Comparison of ENCODE assay signal across 17 mouse cellular contexts in the genomic region with DNA sequence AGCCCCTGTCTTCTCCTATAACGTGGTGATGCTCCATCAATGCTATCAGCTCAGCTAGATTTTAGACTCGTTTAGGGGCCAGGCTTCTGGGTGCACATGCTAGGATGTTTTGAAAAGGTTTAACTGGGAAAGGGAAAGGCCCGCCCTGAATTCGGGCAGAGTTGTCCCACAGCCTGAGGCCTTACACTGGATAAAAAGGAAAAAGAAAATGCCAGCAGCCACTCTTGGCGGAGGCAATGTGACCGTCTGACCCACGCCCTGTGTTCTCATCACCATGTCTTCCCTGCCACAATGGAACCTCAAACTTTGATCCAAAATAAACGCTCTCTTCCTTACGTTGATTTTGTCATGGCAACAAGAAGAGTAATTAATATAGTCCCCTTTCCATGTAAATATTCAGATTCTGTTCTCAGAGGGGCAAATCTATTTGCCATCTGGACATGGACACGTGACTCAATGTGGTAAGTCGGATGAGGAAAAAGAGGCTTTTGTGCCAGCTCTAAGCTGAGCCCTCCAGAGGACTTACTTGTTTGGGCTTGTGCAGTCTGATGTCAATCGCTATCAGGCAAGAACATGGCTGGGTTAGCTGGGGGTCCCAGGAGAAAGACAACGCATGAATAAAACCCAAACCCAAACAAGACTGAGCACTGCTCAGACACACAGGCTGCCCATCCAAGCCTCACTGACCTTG.
A peak's percentile ranks its signal among the peaks of the same experiment; 100 is the strongest.
DNase-seq lines count a peak whose midpoint lies in the region; ATAC-seq lines count a peak whose summit lies in the region.
"Had no signal": no experiment of that assay in that cellular context is flagged by ENCODE, and none has a peak within 500 bp of the region (broad histone marks: within the 10 kb centered on the region; RNA-seq: fewer than 3 reads in every experiment).

No protein-coding gene starts in this region.

- WGBS in hindbrain, embryonic 14.5 days, result 54% methylated on average over 13 of the region's 13 CpGs
- WGBS in hindbrain, embryonic 13.5 days, result 57% methylated on average over 13 of the region's 13 CpGs
- WGBS in midbrain, embryonic 13.5 days, result 60% methylated on average over 13 of the region's 13 CpGs
- 48% methylated on average over 13 of the region's 13 CpGs for WGBS in midbrain, embryonic 16.5 days
- WGBS in forebrain, embryonic 16.5 days, result 49% methylated on average over 13 of the region's 13 CpGs

- H3K27ac ChIP-seq in hindbrain, embryonic 14.5 days, result no peak overlapping the region
- H3K27ac ChIP-seq in hindbrain, embryonic 13.5 days, result no peak overlapping the region
- H3K27ac ChIP-seq in midbrain, embryonic 13.5 days, result no peak overlapping the region
- H3K27ac ChIP-seq in midbrain, embryonic 16.5 days (ENCODE audit: low read length), result no peak overlapping the region
- no peak overlapping the region for H3K27ac ChIP-seq in forebrain, embryonic 16.5 days (ENCODE audit: low read length)
- H3K27ac ChIP-seq: heart, embryonic 13.5 days; layer of hippocampus, adult 2 months; left cerebral cortex, adult 2 months; liver, embryonic 15.5 days had no signal

- no peaks in the 10 kb centered on the region for H3K36me3 ChIP-seq in hindbrain, embryonic 14.5 days (replicated peaks; ENCODE audit: control insufficient read depth, insufficient read depth)
- no peaks in the 10 kb centered on the region for H3K36me3 ChIP-seq in hindbrain, embryonic 13.5 days
- H3K36me3 ChIP-seq in midbrain, embryonic 13.5 days, result no peaks in the 10 kb centered on the region
- H3K36me3 ChIP-seq in midbrain, embryonic 16.5 days (ENCODE audit: control insufficient read depth, insufficient read depth, low read length), result no peaks in the 10 kb centered on the region
- no peaks in the 10 kb centered on the region for H3K36me3 ChIP-seq in forebrain, embryonic 16.5 days (ENCODE audit: control insufficient read depth, insufficient read depth)
- H3K36me3 ChIP-seq: heart, embryonic 13.5 days; liver, embryonic 15.5 days had no signal

- no peak overlapping the region for H3K9ac ChIP-seq in hindbrain, embryonic 14.5 days
- H3K9ac ChIP-seq in hindbrain, embryonic 13.5 days, result no peak overlapping the region
- H3K9ac ChIP-seq in midbrain, embryonic 13.5 days (replicated peaks), result no peak overlapping the region
- H3K9ac ChIP-seq in midbrain, embryonic 16.5 days (ENCODE audit: low read depth, low read length), result no peak overlapping the region
- H3K9ac ChIP-seq in forebrain, embryonic 16.5 days (replicated peaks; ENCODE audit: low read depth, low read length), result no peak overlapping the region
- H3K9ac ChIP-seq: heart, embryonic 13.5 days; liver, embryonic 15.5 days had no signal

- no peak overlapping the region for H3K4me2 ChIP-seq in hindbrain, embryonic 14.5 days (replicated peaks)
- no peak overlapping the region for H3K4me2 ChIP-seq in hindbrain, embryonic 13.5 days
- H3K4me2 ChIP-seq in midbrain, embryonic 13.5 days (replicated peaks), result no peak overlapping the region
- no peak overlapping the region for H3K4me2 ChIP-seq in midbrain, embryonic 16.5 days (ENCODE audit: low read length)
- H3K4me2 ChIP-seq in forebrain, embryonic 16.5 days (ENCODE audit: low read length), result no peak overlapping the region
- H3K4me2 ChIP-seq: heart, embryonic 13.5 days; liver, embryonic 15.5 days had no signal

- no peaks in the 10 kb centered on the region for H3K27me3 ChIP-seq in hindbrain, embryonic 14.5 days (ENCODE audit: control insufficient read depth, insufficient read depth, low read length)
- H3K27me3 ChIP-seq in hindbrain, embryonic 13.5 days, result no peaks in the 10 kb centered on the region
- H3K27me3 ChIP-seq in midbrain, embryonic 13.5 days, result no peaks in the 10 kb centered on the region
- no peaks in the 10 kb centered on the region for H3K27me3 ChIP-seq in midbrain, embryonic 16.5 days (ENCODE audit: control insufficient read depth, insufficient read depth, low read depth, low read length)
- H3K27me3 ChIP-seq in forebrain, embryonic 16.5 days (replicated peaks; ENCODE audit: control insufficient read depth, insufficient read depth, low read length), result no peaks in the 10 kb centered on the region
- H3K27me3 ChIP-seq: heart, embryonic 13.5 days; liver, embryonic 15.5 days; megakaryocyte, embryonic 14.5 days had no signal

- no peaks in the 10 kb centered on the region for H3K9me3 ChIP-seq in hindbrain, embryonic 14.5 days (ENCODE audit: control insufficient read depth, low read length)
- H3K9me3 ChIP-seq in hindbrain, embryonic 13.5 days, result no peaks in the 10 kb centered on the region
- H3K9me3 ChIP-seq in midbrain, embryonic 13.5 days, result no peaks in the 10 kb centered on the region
- no peaks in the 10 kb centered on the region for H3K9me3 ChIP-seq in midbrain, embryonic 16.5 days (replicated peaks; ENCODE audit: control insufficient read depth, low read length, poor library complexity, severe bottlenecking)
- H3K9me3 ChIP-seq in forebrain, embryonic 16.5 days (ENCODE audit: control insufficient read depth, low read length), result no peaks in the 10 kb centered on the region
- H3K9me3 ChIP-seq: heart, embryonic 13.5 days; liver, embryonic 15.5 days; megakaryocyte, embryonic 14.5 days had no signal

- no peak overlapping the region for H3K4me3 ChIP-seq in hindbrain, embryonic 14.5 days (replicated peaks; ENCODE audit: low read length)
- H3K4me3 ChIP-seq in hindbrain, embryonic 13.5 days, result no peak overlapping the region
- H3K4me3 ChIP-seq in midbrain, embryonic 13.5 days (replicated peaks), result no peak overlapping the region
- H3K4me3 ChIP-seq in midbrain, embryonic 16.5 days (ENCODE audit: low read depth, low read length), result no peak overlapping the region
- H3K4me3 ChIP-seq in forebrain, embryonic 16.5 days (replicated peaks; ENCODE audit: low read length), result no peak overlapping the region
- H3K4me3 ChIP-seq: heart, embryonic 13.5 days; layer of hippocampus, adult 2 months; left cerebral cortex, adult 2 months; liver, embryonic 15.5 days; megakaryocyte, embryonic 14.5 days had no signal

- H3K4me1 ChIP-seq in hindbrain, embryonic 14.5 days (replicated peaks; ENCODE audit: control insufficient read depth, insufficient read depth, low read length), result peaks cover 16% of the 10 kb centered on the region; the same call in 1 of the 2 replicates
- H3K4me1 ChIP-seq in hindbrain, embryonic 13.5 days (replicated peaks), result peaks cover 29% of the 10 kb centered on the region
- peaks cover 30% of the 10 kb centered on the region for H3K4me1 ChIP-seq in midbrain, embryonic 13.5 days (replicated peaks)
- no peaks in the 10 kb centered on the region for H3K4me1 ChIP-seq in midbrain, embryonic 16.5 days (ENCODE audit: control insufficient read depth, insufficient read depth, low read length)
- H3K4me1 ChIP-seq in forebrain, embryonic 16.5 days (replicated peaks; ENCODE audit: control insufficient read depth, insufficient read depth, low read length), result peaks cover 31% of the 10 kb centered on the region
- H3K4me1 ChIP-seq: liver, embryonic 15.5 days; megakaryocyte, embryonic 14.5 days had no signal

- peak; percentile 37; the same call in 1 of the 2 replicates for ATAC-seq in hindbrain, embryonic 14.5 days (ENCODE audit: low FRiP score)
- no peak for ATAC-seq in hindbrain, embryonic 13.5 days (ENCODE audit: low FRiP score)
- ATAC-seq in midbrain, embryonic 13.5 days, result peak; percentile 50; the same call in 1 of the 2 replicates
- ATAC-seq in midbrain, embryonic 16.5 days, result no peak
- ATAC-seq in forebrain, embryonic 16.5 days, result peak; percentile 57

- no peak for DNase-seq in hindbrain, embryonic 14.5 days (ENCODE audit: low spot score)
- DNase-seq in yolk sac, embryonic 10.5 days (ENCODE audit: low spot score), result no peak
- DNase-seq in adrenal gland, postnatal 4 days (ENCODE audit: low spot score in 2 of 2), result no peak
- DNase-seq: cerebellum, adult 11-12 months; cerebellum, postnatal 36 days; kidney, adult 11 months; kidney, postnatal 10 days; lung, postnatal 14 days had no signal

Comparison
In these comparisons a context has a peak if more than half of its experiments do, and no peak if none do; other contexts are left out.
1. ATAC-seq: peak in hindbrain, embryonic 14.5 days (single experiment), midbrain, embryonic 13.5 days (single experiment) and forebrain, embryonic 16.5 days (single experiment); none in hindbrain, embryonic 13.5 days (single experiment) and midbrain, embryonic 16.5 days (single experiment).